Mouse (Mus musculus) G1E-ER4 (cell line): ENCODE measurements around the gene Ovol3. TPM values are rescaled to one million over a fixed set of nuclear protein-coding genes. Genes with fewer than 3 reads are reported as not detected.

Experiments used
- GATA1 ChIP-seq: IDR thresholded peaks from one replicate; pipeline ENCODE4 v1.8.0; 2012; ENCODE audit warnings: low read length, inconsistent platforms
- polyA plus RNA-seq: library from polyadenylated mRNA; stranded (reverse); fragments of >175 nt; gene quantifications from 2 replicates; pipeline ENCODE4 v1.2.3, GENCODE M21; 2012

Ovol3 gene
- 0.15 TPM in 1 of 2 replicates, not detected in the other for polyA plus RNA-seq

GRCm38 (mm10) chr7:30235625-30236024 lies at the start of gene Ovol3:
TSS of gene Ovol3 (minus strand) at chr7:30235725.
- TF ChIP-seq GATA1 = no peak

GRCm38 (mm10) chr7:30282740-30283139 lies 47.2 kb upstream of the Ovol3 start:
- TF ChIP-seq GATA1 = no peak

DNA sequence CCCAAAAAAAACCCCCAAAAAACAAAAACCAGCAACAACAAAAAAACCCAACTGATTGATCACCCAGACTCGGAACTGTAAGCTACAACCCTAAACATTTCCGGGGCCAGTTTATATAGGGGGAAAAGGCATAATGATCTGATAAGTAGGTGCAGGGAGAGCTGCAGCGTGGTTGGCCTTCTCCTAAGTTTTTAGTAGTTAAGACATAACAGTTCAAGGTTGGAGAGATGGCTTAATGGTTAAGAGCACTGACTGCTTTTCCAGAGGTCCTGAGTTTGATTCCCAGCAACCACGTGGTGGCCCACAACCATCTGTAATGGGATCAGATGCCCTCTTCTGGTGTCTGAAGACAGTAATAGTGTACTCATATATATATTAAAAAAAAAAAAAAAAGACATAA lies 46.0 kb upstream of the Ovol3 start:
- TF ChIP-seq GATA1 = no peak

- TF ChIP-seq GATA1 = no peak
Measured at GRCm38 (mm10) chr7:30280670-30281138, 45.2 kb upstream of the Ovol3 start.

- TF ChIP-seq GATA1 = no peak
Measured at GRCm38 (mm10) chr7:30279951-30280669, 44.6 kb upstream of the Ovol3 start, which contains the start of the genes Thap8 and Wdr62. TSS of gene Thap8 (plus strand) at chr7:30280094. TSS of gene Wdr62 (minus strand) at chr7:30280419.

DNA sequence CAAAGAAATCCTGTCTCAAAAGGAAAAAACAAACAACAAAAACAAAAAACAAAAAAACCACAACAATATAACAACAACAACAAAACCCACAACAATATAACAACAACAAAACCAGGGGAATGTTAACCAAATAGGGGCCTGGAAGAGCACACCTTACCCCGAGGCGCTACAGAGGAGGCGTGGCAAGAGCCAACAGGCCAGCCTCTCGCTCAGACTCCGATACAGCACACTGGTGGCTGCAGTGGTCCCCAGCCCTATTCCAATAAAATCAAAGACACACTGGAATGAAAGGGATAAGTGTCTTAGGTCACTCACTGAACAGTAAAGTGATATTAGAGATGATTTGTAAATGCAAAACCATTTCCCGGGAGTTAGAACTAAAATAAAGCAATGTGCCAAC lies 44.0 kb upstream of the Ovol3 start:
- TF ChIP-seq GATA1 = no peak

GRCm38 (mm10) chr7:30278911-30279310 lies 43.4 kb upstream of the Ovol3 start:
- TF ChIP-seq GATA1 = no peak

DNA sequence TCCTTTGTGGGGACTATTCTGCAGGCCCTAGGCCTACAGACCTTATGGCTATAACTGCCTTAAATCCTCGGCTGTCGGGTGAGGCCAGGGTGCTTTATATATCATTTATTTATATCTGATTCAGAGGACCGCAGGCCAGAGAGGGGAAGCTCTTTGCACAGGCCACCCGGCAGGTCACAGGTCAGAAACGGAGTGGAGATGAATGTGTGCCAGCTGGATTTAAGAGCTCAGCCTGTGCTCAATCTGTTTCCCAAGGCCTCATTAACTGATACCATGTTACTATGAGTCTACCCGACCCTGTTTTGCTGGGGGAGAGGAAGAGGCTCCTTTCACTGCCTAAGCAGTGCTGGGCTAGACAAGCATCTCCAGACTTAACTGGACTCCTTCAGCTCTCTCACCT lies 38.9 kb upstream of the Ovol3 start:
- no peak for TF ChIP-seq GATA1

DNA sequence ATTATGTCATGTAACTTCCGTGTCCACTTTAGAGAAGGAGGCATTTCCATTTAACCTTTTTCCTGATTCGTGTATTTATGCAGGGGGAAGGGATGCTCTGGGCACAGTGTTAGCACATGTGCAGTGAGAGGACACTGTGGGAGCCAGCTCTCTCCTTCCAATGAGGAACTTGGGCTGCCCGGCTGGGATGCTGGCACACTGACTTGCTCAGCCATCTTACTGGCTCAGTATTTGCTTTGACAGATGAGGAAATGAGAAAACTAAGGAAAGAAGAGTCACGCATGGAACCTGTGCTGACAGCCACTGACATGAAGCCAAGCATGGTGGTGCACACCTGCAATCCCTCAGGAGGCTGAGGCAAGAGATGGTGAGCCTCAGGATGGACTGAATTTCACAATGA lies 34.1 kb upstream of the Ovol3 start:
- TF ChIP-seq GATA1 = no peak

DNA sequence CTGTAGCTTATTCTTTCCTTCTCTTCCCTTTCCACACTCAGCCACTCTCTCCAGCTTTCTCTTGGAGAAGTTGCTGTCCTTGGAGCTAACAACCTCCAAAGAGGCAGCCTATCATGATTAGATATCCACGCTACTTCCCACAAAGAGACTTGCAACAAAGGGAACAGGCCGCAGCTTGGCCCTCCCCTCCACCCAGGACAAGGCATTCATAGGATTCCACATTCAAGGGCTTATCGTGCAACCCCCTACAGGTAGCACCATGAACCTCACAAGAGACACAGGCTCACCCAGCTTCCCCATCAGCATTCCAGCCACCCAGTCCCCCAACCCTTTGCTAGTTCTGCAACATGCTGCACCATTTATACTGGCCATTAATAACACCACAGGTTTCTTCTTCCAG lies 31.3 kb upstream of the Ovol3 start:
- TF ChIP-seq GATA1 = no peak

GRCm38 (mm10) chr7:30265935-30266334 lies 30.4 kb upstream of the Ovol3 start:
- TF ChIP-seq GATA1 = no peak

DNA sequence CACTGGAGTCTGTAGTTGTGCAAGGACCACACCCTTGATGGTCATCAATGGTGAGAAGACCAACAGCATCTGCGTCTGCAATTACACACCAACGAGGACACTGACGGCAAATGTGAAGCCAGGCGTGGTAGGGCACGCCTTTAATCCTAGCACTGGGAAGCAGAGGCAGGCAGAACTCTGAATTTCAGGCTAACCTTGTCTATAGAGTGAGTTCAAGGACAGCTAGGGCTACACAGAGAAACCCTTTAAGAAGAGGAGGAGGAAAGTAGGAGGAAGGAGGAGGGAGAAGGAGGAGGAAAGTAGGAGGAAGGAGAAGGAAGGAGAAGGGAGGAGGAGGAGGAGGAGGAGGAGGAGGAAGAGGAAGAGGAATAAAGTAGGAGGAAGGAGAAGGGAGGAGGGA lies 30.0 kb upstream of the Ovol3 start:
- no peak for TF ChIP-seq GATA1

DNA sequence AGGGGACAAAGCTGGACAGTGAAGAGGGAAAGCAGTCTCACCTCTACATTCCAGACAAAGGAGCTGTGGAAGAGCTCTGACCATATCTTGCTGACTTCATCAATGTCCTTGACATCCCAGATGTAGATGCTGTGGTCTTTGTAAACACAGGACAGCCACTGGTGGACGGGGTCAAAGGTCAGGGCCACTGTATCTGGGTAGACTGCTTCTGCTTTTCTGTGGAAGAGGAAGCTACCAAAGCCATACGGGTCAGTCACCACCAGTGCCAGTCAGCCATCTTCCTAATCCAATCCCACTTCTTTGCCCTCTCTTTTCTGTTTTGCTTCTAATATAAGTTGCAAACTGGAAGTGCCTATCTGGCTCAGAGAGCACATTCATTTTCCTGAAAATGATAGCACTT lies 29.5 kb upstream of the Ovol3 start:
- no peak for TF ChIP-seq GATA1

DNA sequence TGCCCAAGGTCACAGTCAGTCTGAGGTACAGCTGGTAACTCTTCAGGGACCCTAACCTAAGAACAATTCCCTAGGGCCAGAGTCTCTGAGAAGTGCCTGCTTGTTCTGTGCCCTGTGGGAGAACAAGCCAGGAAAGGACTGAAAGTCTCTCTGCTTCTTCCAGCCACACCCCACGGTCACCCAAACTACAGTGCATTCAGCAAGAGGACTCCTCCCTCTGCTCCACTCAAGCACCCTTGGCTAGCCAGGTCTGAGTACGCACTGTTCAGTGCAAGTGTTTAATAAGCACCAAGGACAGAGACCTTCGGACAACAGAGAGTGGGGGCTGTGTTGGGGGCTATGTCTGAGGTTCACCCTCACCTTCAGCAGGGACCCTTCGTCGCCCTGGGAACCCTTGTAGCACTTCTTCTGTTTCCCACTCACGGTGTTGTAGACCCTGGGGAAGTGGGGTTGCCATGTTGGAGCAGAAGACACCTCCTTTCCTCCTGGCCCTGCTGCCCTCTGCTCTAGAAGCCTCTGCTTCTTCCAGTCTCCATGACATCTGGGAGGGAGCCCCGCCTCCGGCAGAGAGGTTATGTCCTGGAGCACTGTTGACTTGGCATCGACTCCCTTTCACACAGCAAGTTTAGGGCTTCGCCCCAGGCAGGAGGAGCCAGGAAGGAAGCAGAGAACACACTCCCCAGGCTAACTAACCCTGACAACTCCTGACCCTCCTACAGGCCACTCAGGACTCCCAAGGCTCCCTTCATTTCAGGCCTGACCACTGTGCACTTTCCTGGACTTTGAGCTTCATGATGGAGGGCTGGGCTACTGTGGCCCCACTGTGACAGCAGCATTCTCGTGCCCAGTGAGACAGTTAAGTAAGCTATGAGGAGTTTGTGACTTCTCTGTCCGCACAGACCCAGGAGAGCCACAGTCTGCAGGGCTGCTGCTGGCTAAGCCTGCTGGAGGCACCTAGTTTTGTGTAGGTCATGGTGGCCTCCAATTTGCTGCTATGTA lies 16.7 kb upstream of the Ovol3 start:
- TF ChIP-seq GATA1 = no peak

DNA sequence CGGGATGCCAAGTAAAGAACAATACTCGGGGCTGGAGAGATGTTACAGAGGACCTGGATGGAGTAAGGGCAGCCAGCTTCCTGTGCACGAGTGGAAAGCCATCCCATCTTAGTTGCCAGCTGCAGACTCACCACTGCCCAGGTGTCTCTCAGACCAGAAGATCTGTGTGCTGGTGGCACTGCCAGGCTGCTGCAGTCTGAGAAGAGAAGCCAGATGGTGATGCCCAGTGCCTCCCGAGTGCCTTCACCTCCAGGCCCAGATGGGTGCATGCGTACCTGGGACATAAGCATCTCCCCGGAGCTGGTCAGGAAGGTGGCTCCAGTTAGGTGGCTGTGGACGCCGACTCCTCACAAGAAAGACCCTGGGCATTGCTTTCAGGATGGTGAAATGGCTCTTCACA lies 434 bp downstream of the Ovol3 start:
- TF ChIP-seq GATA1 = no peak

GRCm38 (mm10) chr7:30234276-30234858 lies 1.2 kb downstream of the Ovol3 start:
- no peak for TF ChIP-seq GATA1
